Mouse (Mus musculus) central nervous system, embryonic 18 days (tissue): ENCODE measurements around the gene Nup37. TPM values are rescaled to one million over a fixed set of nuclear protein-coding genes. Genes with fewer than 3 reads are reported as not detected.

Experiments used
- polyA plus RNA-seq: library from polyadenylated mRNA; depleted of rRNA; stranded (reverse); fragments of >200 nt; gene quantifications from 2 replicates; pipeline ENCODE4 v1.2.3, GENCODE M21; 2012; rRNA removed

Nup37 gene
- polyA plus RNA-seq = 17.0 and 18.0 TPM in 2 replicates

GRCm38 (mm10) chr10:88146707-88147477 is at the start of gene Nup37, which contains the start of gene Parpbp:
Nup37 (plus strand) TSS chr10:88146992.
Parpbp (minus strand) TSS chr10:88146941.

GRCm38 (mm10) chr10:88200951-88201638 is 54.3 kb downstream of the Nup37 start, which contains the start of gene Washc3:
Washc3 (plus strand) TSS chr10:88201093.

Other genes starting within 250 kb of the Nup37 start
- 7.8 and 8.8 TPM in 2 replicates for gene Pmch, start 55.9 kb upstream of the Nup37 start, polyA plus RNA-seq
- 1.4 and 1.6 TPM in 2 replicates for gene Parpbp, start 51 bp upstream of the Nup37 start, polyA plus RNA-seq
- gene Washc3, start 54.1 kb downstream of the Nup37 start, polyA plus RNA-seq = 22.9 and 26.6 TPM in 2 replicates
- gene Dram1, start 232.1 kb downstream of the Nup37 start, polyA plus RNA-seq = 2.1 and 2.2 TPM in 2 replicates
- 54.1 and 59.3 TPM in 2 replicates for gene Gnptab, start 232.1 kb downstream of the Nup37 start, polyA plus RNA-seq